Mouse (Mus musculus) heart, postnatal 0 days (tissue): ENCODE measurements around the gene Chmp5.

Experiments
- CTCF ChIP-seq: IDR thresholded peaks from 2 replicates; pipeline ENCODE4 v1.5.1; 2016; ENCODE audit warnings: antibody characterized with exemption, control low read depth, low read depth
- EP300 ChIP-seq: IDR thresholded peaks from 2 replicates; pipeline ENCODE4 v1.6.1; 2016; ENCODE audit warnings: antibody characterized with exemption, low read depth

DNA sequence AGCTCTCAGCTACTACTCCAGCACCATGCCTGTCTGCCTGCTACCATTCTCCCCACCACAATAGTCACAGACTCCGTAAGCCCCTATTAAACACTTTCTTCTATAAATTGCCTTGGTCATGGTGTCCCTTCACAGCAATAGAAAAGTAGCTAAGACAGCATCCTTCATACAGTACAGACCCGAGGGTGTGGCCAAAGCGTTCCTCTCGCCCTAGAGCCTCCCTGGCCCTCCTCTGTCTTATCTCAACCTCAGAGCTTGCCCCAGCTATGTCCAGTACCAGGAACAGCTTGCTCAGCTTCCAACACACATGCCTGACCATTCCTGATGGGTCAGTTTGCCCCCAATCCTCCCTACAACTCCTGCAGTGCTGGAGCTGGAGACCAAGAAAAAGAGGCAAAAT, 47.6 kb upstream of the Chmp5 start:
- TF ChIP-seq CTCF: no peak
- no peak for TF ChIP-seq EP300
